Mouse (Mus musculus) small intestine, adult 2 months (tissue): ENCODE data around the gene Ifnlr1.

Experiments
- CTCF ChIP-seq: fragments of 200-500 bp; IDR thresholded peaks from 2 replicates; pipeline ENCODE4 v1.5.1; 2012; ENCODE audit warnings: low read depth, mild to moderate bottlenecking, control low read depth, inconsistent platforms, low read length, moderate library complexity, mixed read lengths; ENCODE audit not compliant: insufficient replicate concordance, insufficient read length; ENCODE audit errors: extremely low read depth
- POLR2A ChIP-seq: fragments of 200-500 bp; IDR thresholded peaks from 2 replicates; pipeline ENCODE4 v1.6.1; 2012; ENCODE audit warnings: low read depth, mild to moderate bottlenecking, control low read depth, inconsistent platforms, low read length, moderate library complexity

- TF ChIP-seq CTCF: no peak
- TF ChIP-seq POLR2A: no peak
Measured at GRCm38 (mm10) chr4:135679316-135679715, 6.8 kb upstream of the Ifnlr1 start.
